Mouse (Mus musculus): ENCODE measurements at regions not wholly inside any gene's neighbourhood (a gene's known extent, or its start where the extent isn't known, plus 50 kb on each side); places are given as distances from the start of the nearest gene placed in this dataset.

- no peak for DNase-seq (ENCODE audit: low spot score in 2 of 2)
Observed at GRCm38 (mm10) chr3:133599731-133600130, 54.8 kb upstream of the Tet2 start.

GRCm38 (mm10) chr3:133600447-133601220 is 55.7 kb upstream of the Tet2 start:
- DNase-seq (ENCODE audit: low spot score in 2 of 2), result peak; percentile 52 to 67

GRCm38 (mm10) chr3:133605460-133605859 is 60.5 kb upstream of the Tet2 start:
- DNase-seq (ENCODE audit: low spot score in 2 of 2), result no peak

- DNase-seq (ENCODE audit: low spot score in 2 of 2), result no peak
Observed at GRCm38 (mm10) chr3:133608845-133609261, 63.9 kb upstream of the Tet2 start.

- no peak for DNase-seq (ENCODE audit: low spot score in 2 of 2)
Observed at GRCm38 (mm10) chr3:133613836-133614711, 69.1 kb upstream of the Tet2 start.

GRCm38 (mm10) chr3:133614712-133615426 is 69.9 kb upstream of the Tet2 start:
- peak; percentile 12 to 60 for DNase-seq (ENCODE audit: low spot score in 2 of 2)

- no peak for DNase-seq (ENCODE audit: low spot score in 2 of 2)
Observed at GRCm38 (mm10) chr3:133617036-133617435, 72.1 kb upstream of the Tet2 start.

- no peak for DNase-seq (ENCODE audit: low spot score in 2 of 2)
Observed at GRCm38 (mm10) chr3:133618491-133618890, 73.6 kb upstream of the Tet2 start.

- no peak for DNase-seq (ENCODE audit: low spot score in 2 of 2)
Observed at GRCm38 (mm10) chr3:133623201-133623744, 78.3 kb upstream of the Tet2 start.

GRCm38 (mm10) chr3:133624079-133624875 is 79.3 kb upstream of the Tet2 start:
- no peak for DNase-seq (ENCODE audit: low spot score in 2 of 2)

- no peak for DNase-seq (ENCODE audit: low spot score in 2 of 2)
Observed at GRCm38 (mm10) chr3:133625046-133625445, 80.1 kb upstream of the Tet2 start.

GRCm38 (mm10) chr3:133626442-133626841 is 81.5 kb upstream of the Tet2 start:
- no peak for DNase-seq (ENCODE audit: low spot score in 2 of 2)

- no peak for DNase-seq (ENCODE audit: low spot score in 2 of 2)
Observed at GRCm38 (mm10) chr3:133627116-133627844, 82.3 kb upstream of the Tet2 start.

- DNase-seq (ENCODE audit: low spot score in 2 of 2), result no peak
Observed at GRCm38 (mm10) chr3:133634306-133634705, 89.4 kb upstream of the Tet2 start.

- no peak for DNase-seq (ENCODE audit: low spot score in 2 of 2)
Observed at GRCm38 (mm10) chr3:133645604-133646003, 100.7 kb upstream of the Tet2 start.

- DNase-seq (ENCODE audit: low spot score in 2 of 2), result no peak
Observed at GRCm38 (mm10) chr3:133646449-133647059, 101.6 kb upstream of the Tet2 start.

- no peak for DNase-seq (ENCODE audit: low spot score in 2 of 2)
Observed at GRCm38 (mm10) chr3:133650025-133650424, 105.1 kb upstream of the Tet2 start.

GRCm38 (mm10) chr3:133651996-133652395 is 107.1 kb upstream of the Tet2 start:
- no peak for DNase-seq (ENCODE audit: low spot score in 2 of 2)

- DNase-seq (ENCODE audit: low spot score in 2 of 2), result no peak
Observed at GRCm38 (mm10) chr3:133659759-133660158, 114.8 kb upstream of the Tet2 start.

Measured in layer of hippocampus, postnatal 14 days (tissue).